Mouse (Mus musculus): Measurements from ENCODE around the gene Ndufb4.

Gene Ndufb4

DNA sequence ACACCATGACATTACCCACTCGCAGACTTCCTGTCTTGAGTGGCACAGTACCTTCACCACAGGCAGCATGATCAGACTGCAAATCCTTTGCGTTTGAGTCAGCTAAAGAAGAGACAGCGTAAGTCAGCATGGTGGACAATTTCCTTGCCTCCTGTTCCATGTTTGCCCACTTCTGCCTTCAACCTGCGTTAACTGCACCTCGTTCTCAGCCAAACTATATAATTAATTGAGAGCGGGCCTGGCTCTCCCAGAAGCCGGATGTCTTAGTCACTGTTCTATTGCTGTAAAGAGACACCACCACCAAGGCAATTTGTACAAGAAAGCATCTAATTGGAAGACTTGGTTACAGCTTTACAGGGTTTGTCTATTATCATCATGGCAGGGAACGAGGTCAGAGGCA, 26.6 kb upstream of the Ndufb4 start:
- in situ Hi-C loops (cut with MboI, MseI) = loop anchor here in 1 of 2 experiments (5.0 kb wide), 1 partner anchor 34 kb away; no protein-coding TSS in a partner anchor

GRCm38 (mm10) chr16:37680216-37680615, 26.0 kb upstream of the Ndufb4 start:
- in situ Hi-C loops (cut with MboI, MseI) = loop anchor here in 1 of 2 experiments (5.0 kb wide), 1 partner anchor 33 kb away; no protein-coding TSS in a partner anchor

- in situ Hi-C loops (cut with MboI, MseI) = no loop called here
Observed at GRCm38 (mm10) chr16:37677586-37677985, 23.3 kb upstream of the Ndufb4 start.

- in situ Hi-C loops (cut with MboI, MseI) = no loop called here
Observed at GRCm38 (mm10) chr16:37676677-37677072, 22.4 kb upstream of the Ndufb4 start.

GRCm38 (mm10) chr16:37676024-37676676, 21.9 kb upstream of the Ndufb4 start:
- in situ Hi-C loops (cut with MboI, MseI) = no loop called here

GRCm38 (mm10) chr16:37675326-37675725, 21.1 kb upstream of the Ndufb4 start:
- in situ Hi-C loops (cut with MboI, MseI) = no loop called here

DNA sequence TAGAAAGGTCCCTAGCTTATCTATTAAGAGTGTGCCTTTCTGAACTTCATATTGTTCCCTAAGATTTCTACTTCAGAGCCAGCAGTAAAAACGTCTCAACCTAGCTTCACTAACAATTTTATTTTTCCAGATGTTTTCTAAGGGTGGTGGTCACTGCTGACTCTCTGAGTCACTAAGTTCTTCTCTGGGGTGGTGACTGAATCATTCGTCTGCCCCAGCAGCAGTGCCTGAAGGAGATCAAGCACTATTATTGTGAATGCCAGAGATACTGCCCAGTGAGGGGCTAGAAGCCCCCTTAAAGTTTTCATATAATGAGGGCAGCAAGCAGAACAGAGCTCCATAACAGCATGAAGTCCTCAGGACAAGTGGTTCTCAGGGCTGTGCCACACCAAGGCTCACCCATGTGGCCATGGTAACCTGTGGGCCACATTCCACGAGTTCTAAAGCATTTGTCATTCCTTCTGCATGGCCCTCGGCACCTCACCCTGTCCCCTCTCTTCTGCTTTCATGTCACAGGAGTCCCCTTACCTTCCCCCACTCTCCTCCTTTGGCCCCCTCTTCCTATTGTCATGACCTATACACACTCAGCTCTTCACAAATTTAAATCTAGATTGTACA, 16.5 kb upstream of the Ndufb4 start:
- in situ Hi-C loops (cut with MboI, MseI) = no loop called here

- in situ Hi-C loops (cut with MboI, MseI) = no loop called here
Observed at GRCm38 (mm10) chr16:37665394-37665935, 11.2 kb upstream of the Ndufb4 start.

GRCm38 (mm10) chr16:37663643-37664459, 9.6 kb upstream of the Ndufb4 start:
- in situ Hi-C loops (cut with MboI, MseI) = no loop called here

DNA sequence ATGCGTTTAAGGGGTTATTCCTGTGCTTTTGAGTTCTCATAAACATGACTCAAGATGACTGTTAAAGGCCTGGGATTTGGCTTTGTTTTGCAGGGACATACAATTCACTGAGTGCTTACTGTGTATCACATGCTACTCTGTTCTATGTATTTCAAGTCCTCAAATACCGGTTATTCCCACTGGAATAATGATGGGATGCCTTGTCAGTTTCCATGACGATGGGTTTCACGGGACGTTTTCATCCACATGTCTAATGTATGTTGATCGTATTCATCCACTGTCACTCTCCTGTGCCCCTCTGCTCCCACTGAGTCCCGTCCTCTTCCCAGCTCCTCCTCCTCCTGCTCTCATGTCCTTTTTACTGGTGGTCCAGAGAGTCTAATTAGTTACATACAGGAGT, 2.5 kb upstream of the Ndufb4 start:
- in situ Hi-C loops (cut with MboI, MseI) = loop anchor here in 1 of 2 experiments (10.0 kb wide), 1 partner anchor 908 kb away; no protein-coding TSS in a partner anchor

- in situ Hi-C loops (cut with MboI, MseI) = loop anchor here in 1 of 2 experiments (10.0 kb wide), 1 partner anchor 909 kb away; no protein-coding TSS in a partner anchor
Observed at GRCm38 (mm10) chr16:37655756-37656347, 1.6 kb upstream of the Ndufb4 start.

GRCm38 (mm10) chr16:37654831-37655455, 690 bp upstream of the Ndufb4 start:
- in situ Hi-C loops (cut with MboI, MseI) = loop anchor here in 1 of 2 experiments (10.0 kb wide), 1 partner anchor 910 kb away; no protein-coding TSS in a partner anchor

GRCm38 (mm10) chr16:37653058-37653457, 1.2 kb downstream of the Ndufb4 start:
- in situ Hi-C loops (cut with MboI, MseI) = loop anchor here in 1 of 2 experiments (10.0 kb wide), 1 partner anchor 912 kb away; no protein-coding TSS in a partner anchor

DNA sequence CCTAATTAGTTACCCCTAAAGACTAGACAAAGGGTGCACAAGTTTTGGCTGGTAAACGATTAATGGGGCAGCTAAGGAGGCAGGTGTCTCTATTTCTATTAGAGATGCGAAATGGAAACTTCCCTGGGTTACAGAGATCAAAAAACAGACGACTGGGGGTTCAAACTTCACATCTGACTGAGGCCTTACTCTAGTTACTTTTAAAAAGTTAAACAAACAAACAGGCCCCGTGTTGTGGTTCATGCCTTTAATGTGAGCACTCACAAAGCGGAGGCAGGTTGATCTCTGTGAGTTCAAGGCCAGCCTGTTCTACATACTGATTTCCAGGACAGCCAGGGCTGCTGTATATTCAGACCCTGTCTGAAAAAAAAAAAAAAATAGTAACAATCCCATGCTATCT, 1.6 kb downstream of the Ndufb4 start:
- in situ Hi-C loops (cut with MboI, MseI) = loop anchor here in 1 of 2 experiments (10.0 kb wide), 1 partner anchor 912 kb away; no protein-coding TSS in a partner anchor

GRCm38 (mm10) chr16:37651467-37651866, 2.8 kb downstream of the Ndufb4 start:
- in situ Hi-C loops (cut with MboI, MseI) = loop anchor here in 1 of 2 experiments (10.0 kb wide), 1 partner anchor 913 kb away; no protein-coding TSS in a partner anchor

- in situ Hi-C loops (cut with MboI, MseI) = loop anchor here in 1 of 2 experiments (5.0 kb wide), 1 partner anchor 33 kb away; no protein-coding TSS in a partner anchor
Observed at GRCm38 (mm10) chr16:37649068-37649467, 5.2 kb downstream of the Ndufb4 start.

- in situ Hi-C loops (cut with MboI, MseI) = loop anchor here in 1 of 2 experiments (5.0 kb wide), 1 partner anchor 34 kb away; no protein-coding TSS in a partner anchor
Observed at GRCm38 (mm10) chr16:37647936-37648335, 6.3 kb downstream of the Ndufb4 start.

- in situ Hi-C loops (cut with MboI, MseI) = loop anchor here in 1 of 2 experiments (5.0 kb wide), 1 partner anchor 35 kb away; no protein-coding TSS in a partner anchor
Observed at GRCm38 (mm10) chr16:37647067-37647466, 7.2 kb downstream of the Ndufb4 start.

DNA sequence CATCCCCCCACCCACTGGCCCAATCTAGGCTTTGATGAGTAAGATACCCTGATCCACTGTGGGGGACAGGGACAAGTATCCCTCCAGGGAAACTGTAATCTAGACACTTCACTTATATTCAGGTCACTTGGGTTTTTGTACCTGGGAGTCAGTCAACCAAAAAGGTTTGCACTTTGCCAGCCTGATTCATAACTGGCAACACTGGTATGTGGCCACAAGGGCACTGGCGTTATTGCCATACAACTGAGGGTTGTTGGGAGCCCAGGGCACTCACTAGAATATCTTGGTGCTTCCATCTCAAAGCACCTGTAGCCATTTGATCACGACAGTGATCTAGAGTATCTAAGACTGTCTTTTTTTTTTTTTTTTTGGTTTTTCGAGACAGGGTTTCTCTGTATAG, 8.5 kb downstream of the Ndufb4 start:
- in situ Hi-C loops (cut with MboI, MseI) = loop anchor here in 1 of 2 experiments (5.0 kb wide), 1 partner anchor 37 kb away; no protein-coding TSS in a partner anchor

GRCm38 (mm10) chr16:37645211-37645610, 9.0 kb downstream of the Ndufb4 start:
- in situ Hi-C loops (cut with MboI, MseI) = loop anchor here in 1 of 2 experiments (5.0 kb wide), 1 partner anchor 37 kb away; no protein-coding TSS in a partner anchor
